Mouse (Mus musculus): ENCODE data around the gene Shc3.

Shc3 gene

DNA sequence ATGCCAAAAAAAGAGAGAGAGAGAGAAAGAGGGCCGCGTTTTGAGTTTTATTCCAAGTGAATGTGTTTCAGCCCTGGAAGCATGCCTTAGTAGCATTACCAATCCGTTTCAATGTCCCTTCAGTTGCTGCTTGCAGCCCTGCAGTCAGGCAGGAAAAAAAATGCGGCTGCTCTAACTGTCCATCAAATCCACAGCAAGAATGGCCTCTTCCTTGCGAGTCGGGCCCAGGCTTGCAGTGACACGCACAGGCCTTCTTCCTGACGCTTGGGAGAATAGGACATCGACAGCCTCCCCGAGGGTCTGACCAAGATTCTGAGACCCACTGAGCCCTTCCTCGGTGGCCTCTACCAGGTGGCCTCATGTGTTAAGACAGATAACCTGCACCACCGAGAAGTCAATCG lies 718 bp downstream of the Shc3 start:
- DNase-seq (ENCODE audit: low read depth): no peak

DNA sequence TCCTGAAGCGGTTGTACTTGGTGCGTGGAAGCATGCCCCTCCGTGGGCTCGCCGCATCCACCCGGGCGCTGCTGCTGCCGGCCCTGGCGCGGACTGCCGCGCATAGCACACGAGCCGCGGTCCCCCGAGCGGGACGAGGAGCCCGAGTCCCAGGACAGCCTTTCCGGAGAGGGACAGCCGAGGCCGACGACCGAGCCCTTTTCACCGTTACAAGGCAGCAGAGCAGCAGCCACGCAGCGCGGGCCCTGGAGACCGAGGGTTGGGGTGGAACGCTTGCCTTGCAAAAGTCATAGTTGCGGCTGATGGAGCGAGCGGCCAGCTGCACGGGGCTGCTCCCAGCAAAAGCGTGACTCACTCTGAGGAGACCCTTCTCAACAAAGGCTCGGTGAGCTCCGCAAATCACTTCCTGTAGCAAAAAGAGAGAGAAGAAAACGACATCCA lies 1.8 kb downstream of the Shc3 start:
- no peak for DNase-seq (ENCODE audit: low read depth)

- no peak for DNase-seq (ENCODE audit: low read depth)
These were observed 2.2 kb downstream of the Shc3 start for GRCm38 (mm10) chr13:51567078-51567395.

- DNase-seq (ENCODE audit: low read depth): no peak
These were observed 2.7 kb downstream of the Shc3 start for GRCm38 (mm10) chr13:51566371-51567077.

DNA sequence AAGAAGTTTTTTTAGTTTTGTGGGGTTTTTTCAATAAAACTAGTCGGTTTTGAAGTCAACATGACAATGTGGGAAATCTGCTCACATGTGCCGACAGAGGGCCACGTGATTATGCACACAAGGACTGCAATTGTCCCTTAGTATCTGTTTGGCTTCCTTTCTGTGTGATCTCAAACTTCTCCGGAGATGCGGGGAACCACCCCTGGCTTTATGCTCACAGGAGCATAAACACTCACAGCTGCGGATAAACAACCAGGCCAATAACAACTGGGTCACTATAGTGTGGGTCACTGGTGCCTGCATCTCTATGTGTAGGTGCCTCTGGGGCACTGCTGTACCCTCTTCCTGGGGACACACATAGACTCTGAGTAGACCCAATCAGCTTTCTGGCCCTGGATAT lies 4.5 kb downstream of the Shc3 start:
- no peak for DNase-seq (ENCODE audit: low read depth)

- no peak for DNase-seq (ENCODE audit: low read depth)
These were observed 15.9 kb downstream of the Shc3 start for GRCm38 (mm10) chr13:51553343-51553742.

GRCm38 (mm10) chr13:51552233-51552632 lies 17.0 kb downstream of the Shc3 start:
- no peak for DNase-seq (ENCODE audit: low read depth)

- no peak for DNase-seq (ENCODE audit: low read depth)
These were observed 17.4 kb downstream of the Shc3 start for GRCm38 (mm10) chr13:51551824-51552223.

GRCm38 (mm10) chr13:51539816-51540215 lies 29.4 kb downstream of the Shc3 start:
- DNase-seq (ENCODE audit: low read depth): no peak

GRCm38 (mm10) chr13:51535326-51535725 lies 33.9 kb downstream of the Shc3 start:
- no peak for DNase-seq (ENCODE audit: low read depth)

DNA sequence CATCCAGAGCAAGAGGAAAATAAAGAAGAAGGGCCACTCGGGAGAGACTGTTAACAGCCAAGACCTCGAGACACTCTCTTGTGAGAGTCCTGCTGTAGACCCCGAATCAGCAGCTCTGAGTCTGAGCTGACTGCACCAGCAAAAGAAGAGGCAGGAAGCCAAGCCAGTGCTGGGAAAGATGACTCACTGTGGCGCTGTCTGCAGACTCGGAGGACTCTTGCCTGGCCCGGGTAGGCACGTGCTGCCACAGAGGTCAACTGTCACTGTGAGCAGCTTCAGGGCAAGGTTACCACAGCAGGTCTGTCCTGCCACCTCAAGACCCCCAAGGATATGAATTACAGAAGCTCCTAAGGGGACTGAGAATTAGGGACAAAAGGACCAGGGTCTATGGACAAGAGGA lies 42.7 kb downstream of the Shc3 start:
- DNase-seq (ENCODE audit: low read depth): no peak

DNA sequence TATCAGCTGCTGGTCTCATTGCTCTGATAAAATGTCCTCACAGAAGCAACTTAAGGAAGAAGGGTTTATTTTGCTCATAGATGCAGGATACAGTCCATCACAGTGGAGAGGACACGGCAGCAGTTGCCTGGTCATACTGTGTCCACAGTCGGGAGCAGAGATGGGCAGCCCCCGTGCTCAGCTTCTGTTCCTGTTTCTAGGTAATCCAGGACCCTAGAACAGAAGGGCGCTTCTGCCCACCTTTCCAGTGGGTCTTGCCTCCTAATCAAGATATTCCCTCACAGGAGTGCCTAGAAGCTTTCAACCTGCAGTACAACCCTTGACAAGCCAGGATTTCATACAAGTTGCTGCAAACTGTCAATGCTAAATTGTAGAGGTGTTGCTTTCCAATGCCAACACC lies 44.9 kb downstream of the Shc3 start:
- DNase-seq (ENCODE audit: low read depth): no peak

DNA sequence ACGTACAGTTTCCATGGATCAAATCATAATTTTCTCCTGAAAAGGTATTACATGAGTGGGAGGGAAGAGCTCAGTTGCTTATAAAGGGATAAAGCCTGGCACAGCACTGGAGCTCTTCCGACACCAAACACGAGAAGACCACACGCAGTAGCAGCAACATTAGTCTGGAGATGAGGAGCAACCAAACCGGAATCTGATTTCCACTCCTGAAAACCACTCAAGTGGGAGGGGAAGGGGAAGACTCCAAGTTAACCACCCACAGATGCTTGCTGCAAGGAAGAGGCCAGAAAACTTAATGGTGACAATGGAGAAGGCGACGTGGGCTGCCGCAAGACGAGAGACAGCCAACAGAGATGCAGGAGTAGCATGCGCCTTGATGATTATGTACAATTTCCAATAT lies 45.9 kb downstream of the Shc3 start:
- no peak for DNase-seq (ENCODE audit: low read depth)

GRCm38 (mm10) chr13:51518880-51519279 lies 50.3 kb downstream of the Shc3 start:
- DNase-seq (ENCODE audit: low read depth): no peak

- DNase-seq (ENCODE audit: low read depth): no peak
These were observed 51.3 kb downstream of the Shc3 start for GRCm38 (mm10) chr13:51517943-51518342.

DNA sequence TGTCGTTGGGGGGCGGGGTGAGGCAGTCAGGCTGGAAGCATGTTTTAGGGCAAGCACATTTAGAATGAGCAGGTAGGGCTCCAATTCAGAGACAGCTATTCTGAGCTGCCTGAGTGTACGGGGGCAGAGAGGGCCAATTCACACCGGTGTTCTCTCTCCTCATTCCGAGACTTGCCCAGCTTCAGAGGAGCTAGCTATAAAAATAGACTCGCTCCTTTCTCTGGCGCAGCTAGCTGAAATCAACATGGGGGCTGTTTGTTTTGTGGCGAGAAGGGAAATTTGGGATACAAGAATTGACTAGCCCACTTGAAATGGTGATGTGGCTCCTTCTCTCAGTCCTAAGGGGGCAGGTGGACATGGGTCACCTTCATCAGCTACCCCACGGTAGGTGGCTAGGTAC lies 60.4 kb downstream of the Shc3 start:
- no peak for DNase-seq (ENCODE audit: low read depth)

DNA sequence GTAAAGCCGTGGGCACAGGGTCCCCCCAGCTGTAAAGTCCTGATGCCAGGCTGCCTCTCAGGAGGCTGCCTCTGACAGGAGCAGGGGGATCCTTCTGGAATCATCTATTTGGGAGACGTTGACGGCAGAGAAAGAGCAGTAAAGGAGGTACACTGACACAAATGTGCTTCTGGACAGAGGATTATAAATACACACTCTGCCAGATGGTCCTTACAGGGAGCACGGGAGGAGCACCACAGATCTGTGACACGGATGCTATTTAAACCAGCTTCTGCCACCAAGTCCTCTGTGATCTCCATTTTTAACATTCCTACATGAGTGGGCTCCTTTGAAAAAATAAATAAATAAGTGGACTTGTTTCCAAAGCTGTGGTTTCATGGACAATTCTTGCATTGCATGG lies 63.5 kb downstream of the Shc3 start:
- no peak for DNase-seq (ENCODE audit: low read depth)

DNA sequence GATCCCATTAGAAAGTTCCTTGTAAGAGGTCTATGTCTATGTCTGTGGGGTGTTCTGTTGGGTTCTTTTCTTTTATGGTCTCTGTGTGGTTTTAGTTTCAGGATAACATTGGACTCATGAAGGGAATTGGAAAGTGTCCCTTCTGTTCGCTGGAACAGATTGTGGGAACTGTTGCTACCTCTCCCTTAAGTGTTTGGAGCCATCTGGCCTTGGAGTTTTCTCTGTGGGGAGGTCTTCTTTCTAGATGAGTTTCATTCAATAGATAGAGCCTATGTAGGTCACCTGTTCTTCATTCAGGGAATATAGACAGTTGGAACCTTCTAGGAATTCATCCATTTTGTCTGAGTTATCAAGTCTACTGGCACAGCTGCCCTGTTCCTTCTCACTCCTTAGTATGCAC lies 69.5 kb downstream of the Shc3 start:
- no peak for DNase-seq (ENCODE audit: low read depth)

GRCm38 (mm10) chr13:51493676-51494075 lies 75.5 kb downstream of the Shc3 start:
- DNase-seq (ENCODE audit: low read depth): no peak

DNA sequence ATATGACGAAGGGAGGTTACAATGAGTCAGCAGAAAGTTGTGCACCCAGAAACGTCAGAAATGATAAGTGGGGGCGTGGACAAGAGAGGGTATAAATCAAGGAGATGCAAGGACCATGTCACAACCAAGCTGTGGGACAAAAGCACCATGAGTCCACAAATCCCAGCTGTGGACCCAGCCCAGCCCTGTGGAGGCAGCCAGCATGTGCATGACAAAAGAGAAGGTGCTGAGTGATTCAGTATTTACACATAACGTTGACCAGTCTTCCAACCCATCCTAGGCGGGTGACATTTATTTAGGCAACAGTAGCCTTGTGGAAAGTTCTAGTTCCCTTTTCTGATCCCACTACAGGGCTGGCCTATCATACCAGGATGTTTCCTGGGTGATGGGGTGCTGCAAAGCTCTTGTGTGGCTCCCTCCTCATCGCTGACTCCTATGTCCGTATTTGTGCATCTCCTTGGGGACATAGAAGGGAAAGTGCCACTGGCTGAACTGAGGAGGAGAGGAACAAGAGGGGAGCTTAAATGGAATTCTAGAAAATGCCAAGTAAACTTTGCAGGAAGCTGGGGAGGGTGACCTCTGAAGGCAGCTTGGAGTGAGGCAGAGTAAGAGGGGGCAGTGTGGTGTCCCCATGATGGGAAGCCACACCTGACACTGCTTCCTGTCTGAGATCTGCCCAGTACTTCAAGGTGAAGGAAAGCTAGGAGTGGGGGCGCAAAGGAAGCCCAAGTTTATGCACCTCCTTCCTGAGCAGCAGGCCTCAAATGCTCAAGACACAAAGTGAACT lies 77.4 kb downstream of the Shc3 start:
- DNase-seq (ENCODE audit: low read depth): no peak

DNA sequence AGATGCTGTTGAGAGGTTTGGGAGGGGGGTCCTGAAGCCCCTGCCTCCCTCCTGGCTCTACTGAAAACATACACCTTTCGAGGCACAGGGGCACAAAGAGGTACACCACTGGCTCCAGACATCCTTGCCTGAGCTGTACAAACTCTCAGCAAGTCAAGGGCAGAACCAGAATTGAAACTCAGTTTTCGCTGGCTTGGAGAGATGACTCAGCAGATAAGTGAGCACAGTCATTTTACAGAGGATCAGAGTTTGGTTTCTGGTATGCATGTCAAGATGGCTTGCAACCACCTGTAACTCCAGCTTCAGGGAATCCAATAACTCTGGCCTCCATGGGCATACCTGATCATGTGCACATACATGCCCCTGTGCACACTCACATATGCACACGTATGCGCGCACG lies 79.0 kb downstream of the Shc3 start:
- no peak for DNase-seq (ENCODE audit: low read depth)

- DNase-seq (ENCODE audit: low read depth): no peak
These were observed 80.3 kb downstream of the Shc3 start for GRCm38 (mm10) chr13:51488945-51489344.

GRCm38 (mm10) chr13:51485291-51485690 lies 83.9 kb downstream of the Shc3 start:
- no peak for DNase-seq (ENCODE audit: low read depth)

- DNase-seq (ENCODE audit: low read depth): no peak
These were observed 86.4 kb downstream of the Shc3 start for GRCm38 (mm10) chr13:51482786-51483185.

Measured in c-Kit-positive CD71-positive TER-119-negative erythroid progenitor cells, embryonic 14.5 days (primary cell).